Mouse (Mus musculus) monocyte, adult 5-6 weeks (primary cell): ENCODE measurements around the gene Fmo5. TPM values are rescaled to one million over a fixed set of nuclear protein-coding genes. Genes with fewer than 3 reads are reported as not detected.

Experiments
- ATAC-seq: fragments of 153-309, 156-312 bp; replicated peaks from 2 replicates; pipeline ENCODE4 v1.8.0; 2017; ENCODE audit warnings: mild to moderate bottlenecking; ENCODE audit not compliant: low TSS enrichment, insufficient number of reproducible peaks, severe bottlenecking, poor library complexity, low FRiP score
- total RNA-seq: library from RNA; stranded (forward); fragments of 200-1000, 200-491, 200-594 nt; gene quantifications from 3 replicates; pipeline ENCODE4 v1.2.3, GENCODE M21; 2017

The Fmo5 gene
- total RNA-seq, 1 experiment from 2014 or later = 10.1 TPM

DNA sequence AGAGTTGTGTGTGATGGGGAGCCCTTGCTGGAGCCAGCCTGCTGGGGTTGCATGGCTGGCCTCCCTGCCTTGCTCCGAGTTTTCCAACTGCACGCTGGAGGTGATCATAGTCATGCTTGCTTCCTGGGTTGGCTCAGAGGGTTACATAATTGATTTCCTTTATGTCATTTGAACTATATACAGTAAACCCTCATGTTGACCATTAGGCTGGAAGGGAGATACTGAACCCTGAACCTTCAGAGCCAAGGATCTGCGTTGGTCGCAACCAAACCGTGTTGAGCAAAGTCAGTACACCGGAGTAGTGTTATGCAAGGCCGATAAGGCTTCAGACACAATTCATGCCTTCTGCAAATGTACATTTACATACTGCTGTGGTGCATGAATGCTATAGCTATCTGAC lies 711 bp upstream of the Fmo5 start:
- no peak for ATAC-seq

DNA sequence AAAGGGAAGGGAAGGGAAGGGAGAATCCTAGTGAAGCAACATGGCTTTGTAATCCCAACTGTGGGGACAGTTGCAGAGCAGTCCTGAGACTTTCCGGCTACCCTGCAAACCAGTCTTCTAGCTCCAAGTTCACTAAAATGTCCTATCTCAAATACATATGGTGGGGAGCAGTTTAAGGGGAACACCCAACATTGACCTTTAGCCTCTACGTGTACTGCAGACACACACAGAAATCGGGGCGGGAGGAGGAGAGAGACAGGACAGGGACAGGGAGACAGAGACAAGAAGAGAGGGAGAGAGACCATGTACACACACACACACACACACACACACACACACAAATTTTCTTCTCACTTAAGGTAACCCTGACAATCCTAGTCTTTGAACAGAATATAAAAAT lies 1.3 kb downstream of the Fmo5 start:
- ATAC-seq = no peak

DNA sequence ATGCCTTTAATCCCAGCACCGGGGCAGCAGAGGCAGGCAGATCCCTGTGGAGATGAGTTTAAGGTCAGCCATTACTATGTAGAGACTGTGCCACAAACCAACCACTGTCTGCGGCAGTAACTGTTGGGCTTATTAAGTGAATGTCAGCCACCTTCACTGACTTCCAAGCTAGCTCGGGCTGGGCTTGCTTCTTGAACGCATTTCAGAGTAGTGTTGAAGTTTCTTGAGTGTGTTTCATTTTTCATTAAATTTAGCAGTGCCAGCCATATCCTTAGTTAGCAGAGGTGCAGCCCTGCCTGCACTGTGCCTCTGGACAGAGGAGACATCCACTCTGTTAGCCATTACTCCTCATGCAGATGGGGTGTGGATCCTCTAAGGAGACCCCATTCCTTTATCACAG lies 2.1 kb downstream of the Fmo5 start:
- no peak for ATAC-seq

DNA sequence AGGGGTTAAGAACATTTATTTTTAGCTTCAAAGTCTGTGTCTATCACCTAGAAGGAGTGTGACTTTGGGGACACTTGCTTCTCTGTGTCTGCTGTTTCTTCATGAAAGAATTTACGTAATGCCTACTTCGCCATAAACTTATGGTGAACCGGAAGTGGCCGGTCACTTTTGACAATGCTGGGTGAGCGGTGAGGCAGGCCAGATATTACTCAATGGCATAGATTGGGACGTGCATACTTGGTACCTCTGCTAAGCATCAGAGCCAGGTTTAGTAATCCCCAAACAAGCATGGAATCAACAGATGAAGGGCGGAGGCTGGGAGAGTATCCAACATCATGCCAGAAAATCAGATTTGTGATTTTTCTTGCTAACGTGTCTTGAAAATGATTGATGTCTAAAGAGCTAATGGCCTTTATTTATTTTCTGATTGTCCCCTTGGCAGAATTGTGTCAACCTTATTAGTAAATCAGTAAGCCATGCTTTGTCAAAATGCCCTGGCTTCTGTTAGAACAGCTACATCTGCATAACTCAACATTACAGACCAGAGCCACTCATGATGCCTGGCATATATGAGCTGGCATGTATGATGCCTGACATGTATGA lies 2.8 kb downstream of the Fmo5 start:
- ATAC-seq = no peak

DNA sequence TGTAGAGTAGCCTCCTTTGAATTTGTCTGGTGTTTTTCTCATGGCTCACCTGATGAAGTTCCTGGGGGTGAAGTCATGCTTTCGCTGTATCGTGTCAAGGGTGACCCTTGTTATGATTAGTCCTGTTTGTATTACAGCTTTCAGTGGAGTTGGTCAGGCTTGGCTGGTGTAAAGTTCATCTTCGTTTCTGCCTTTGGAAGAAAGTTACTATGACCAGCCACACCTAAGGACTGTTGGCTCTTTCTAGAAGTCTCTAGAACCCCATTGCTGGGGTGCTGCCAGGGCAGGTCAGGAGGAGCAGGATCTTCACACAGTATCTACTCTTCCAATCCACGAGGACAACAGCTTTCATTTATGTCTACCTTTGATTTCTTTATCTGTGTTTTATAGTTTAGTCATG lies 4.9 kb downstream of the Fmo5 start:
- ATAC-seq = no peak

DNA sequence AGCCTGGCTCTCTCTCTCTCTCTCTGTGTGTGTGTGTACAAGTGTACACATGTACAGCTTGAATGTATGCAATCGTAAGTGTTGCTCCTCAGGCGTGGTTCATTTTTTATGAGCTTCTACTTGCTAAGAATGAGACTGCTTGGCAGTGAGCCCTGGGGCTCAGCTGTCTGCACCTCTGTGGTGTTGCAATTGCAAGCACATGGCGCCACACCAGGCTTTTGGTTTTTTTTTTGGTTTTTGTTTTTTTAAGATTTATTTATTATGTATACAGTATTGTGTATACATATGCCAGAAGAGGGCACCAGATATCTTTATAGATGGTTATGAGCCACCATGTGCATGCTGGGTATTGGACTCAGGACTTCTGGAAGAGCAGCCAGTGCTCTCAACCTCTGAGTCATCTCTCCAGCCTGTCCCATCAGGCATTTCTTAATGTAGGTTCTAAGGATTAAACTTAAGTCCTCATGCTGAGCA lies 5.7 kb downstream of the Fmo5 start:
- no peak for ATAC-seq

DNA sequence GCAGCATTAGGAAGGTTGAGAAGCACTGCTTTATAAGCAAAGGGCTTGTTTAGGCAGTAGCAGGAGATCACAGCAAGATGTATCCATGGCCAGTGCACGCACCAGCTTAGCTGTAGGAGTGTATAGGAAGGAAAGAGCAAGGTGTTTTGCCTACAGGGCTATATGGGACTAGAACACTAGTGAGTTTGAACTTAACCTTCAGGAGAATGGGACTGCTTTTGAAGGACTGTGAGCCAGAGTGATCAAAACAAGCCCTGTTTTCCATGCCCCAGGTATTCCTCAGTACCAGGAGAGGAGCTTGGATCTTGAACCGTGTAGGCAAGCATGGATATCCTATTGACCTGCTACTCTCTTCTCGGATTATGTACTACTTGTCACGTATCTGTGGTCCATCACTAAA lies 12.8 kb downstream of the Fmo5 start:
- ATAC-seq = no peak

DNA sequence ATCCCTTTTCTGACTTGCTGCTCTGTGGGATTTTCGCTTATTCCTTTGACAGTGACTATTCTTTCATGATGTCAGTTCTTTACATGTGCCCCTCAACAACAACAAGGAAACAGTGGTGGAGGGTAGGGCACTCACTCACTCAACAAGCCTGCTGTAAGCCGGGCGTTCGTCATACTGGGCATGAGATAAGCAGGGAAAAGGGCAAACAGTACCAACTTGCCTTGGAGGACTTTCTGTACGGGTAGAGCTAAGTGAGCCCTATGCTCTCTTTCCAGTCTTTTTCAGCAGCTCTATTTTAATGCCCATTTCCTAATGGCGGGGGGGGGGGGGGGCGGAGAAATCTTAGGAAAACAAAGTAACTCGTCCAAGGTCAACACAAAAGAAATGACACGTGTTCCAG lies 13.4 kb downstream of the Fmo5 start:
- ATAC-seq = no peak

DNA sequence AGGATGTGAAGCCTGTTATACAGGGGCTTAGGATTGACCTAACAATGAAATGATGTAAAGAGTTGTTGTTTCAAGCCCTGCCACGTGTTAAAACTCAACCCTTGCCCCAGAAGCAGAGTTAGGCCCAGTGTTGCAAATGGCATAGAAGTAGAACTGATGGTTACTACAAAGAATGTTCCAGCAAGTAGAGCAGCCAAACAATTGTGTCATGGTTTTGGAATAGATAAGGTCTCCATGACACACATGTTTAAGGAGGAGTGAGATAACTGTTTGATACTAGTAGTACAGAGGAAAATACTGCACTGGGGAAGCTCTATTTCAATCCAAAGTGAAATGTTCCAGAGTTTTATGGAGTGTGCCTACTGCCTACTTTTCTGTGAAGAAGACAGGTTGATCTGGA lies 19.9 kb downstream of the Fmo5 start:
- ATAC-seq = no peak

DNA sequence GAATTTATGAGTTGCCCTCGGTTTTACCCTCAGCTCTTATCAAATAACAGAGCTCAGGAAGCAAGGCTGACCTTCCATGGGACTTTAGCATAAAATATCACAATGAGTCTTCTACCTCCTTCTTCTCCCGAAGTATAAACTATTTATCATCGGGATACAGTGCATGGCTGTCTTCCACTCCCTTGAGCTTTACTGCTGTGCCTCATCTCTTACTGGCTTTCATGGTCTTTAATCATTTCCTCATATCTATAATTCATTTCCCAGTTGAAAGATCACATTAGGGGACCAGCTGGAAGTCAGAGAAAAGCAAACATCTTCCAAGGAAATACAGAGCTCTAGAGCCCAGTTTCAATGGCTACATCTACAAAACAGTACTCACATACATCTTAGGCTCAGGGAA lies 20.4 kb downstream of the Fmo5 start:
- no peak for ATAC-seq

DNA sequence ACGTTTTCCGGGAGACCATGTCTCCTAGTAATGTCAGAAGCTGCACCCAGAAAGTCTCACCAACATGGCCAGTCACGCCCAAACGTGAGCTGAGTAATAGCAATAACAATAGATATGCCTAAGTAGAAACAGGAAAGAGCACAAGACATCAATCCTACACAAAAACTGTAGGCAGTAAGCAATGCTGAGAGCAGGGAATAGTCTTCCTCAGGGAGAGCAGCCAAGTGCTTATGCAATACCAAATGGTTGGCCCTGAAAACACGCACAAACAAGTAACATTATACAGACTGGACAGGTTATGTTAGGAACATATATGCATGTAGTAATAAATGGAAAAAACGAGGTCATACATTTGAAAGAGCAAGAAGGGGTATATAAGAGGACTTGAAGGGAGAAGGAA lies 20.9 kb downstream of the Fmo5 start:
- ATAC-seq = no peak

DNA sequence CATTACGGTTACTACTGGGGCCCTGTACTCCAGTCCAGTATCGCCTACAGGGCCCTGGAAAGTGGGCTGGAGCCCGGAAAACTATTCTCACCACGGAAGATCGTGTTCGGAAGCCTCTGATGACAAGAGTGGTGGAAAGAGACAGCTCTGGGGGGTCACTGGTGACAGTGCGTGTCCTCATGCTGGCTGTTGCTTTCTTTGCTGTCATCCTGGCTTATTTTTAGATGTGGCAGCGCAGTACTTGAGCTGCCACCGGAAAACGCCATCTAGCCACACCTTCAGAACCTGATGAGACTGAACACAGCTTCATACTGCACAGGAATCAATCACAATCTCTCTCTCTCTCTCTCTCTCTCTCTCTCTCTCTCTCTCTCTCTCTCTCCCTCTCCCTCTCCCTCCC lies 23.0 kb downstream of the Fmo5 start:
- ATAC-seq = no peak

DNA sequence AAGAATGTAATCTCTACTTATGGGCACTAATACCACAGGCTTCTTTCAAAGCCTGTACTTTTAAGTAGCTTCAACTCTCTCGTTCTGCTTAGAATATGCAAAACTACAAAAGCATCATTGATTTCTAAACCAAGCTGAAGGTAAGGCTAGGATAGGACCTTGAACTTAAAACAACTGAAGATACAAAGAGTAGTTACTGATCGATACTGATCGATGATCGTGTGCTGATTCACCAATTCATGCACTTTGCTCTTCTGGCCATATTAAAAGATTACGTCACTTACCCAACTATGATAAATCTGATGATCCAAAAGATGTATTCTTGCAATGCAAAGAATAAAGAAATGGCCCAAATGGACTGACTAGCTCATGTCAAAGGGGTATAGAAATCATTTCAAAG lies 25.2 kb downstream of the Fmo5 start:
- ATAC-seq = no peak

DNA sequence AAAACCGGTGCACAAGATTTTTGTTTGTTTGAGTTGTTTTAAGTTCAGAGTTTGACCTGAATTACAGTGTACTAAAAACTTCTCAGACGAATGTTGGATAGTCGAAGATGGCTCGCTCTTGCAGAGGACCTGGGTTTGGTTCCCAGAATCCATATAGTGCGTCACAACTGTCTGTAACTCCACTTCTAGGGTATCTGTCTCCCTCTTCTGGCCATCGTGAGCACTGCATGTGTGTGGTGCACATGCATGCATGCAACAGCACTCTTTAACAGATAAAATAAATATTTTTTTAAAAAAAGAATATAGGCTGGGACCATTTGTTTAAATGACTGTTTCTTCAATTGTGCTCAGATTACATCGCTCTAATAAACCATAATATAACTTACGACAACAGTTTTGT lies 26.3 kb downstream of the Fmo5 start:
- no peak for ATAC-seq

DNA sequence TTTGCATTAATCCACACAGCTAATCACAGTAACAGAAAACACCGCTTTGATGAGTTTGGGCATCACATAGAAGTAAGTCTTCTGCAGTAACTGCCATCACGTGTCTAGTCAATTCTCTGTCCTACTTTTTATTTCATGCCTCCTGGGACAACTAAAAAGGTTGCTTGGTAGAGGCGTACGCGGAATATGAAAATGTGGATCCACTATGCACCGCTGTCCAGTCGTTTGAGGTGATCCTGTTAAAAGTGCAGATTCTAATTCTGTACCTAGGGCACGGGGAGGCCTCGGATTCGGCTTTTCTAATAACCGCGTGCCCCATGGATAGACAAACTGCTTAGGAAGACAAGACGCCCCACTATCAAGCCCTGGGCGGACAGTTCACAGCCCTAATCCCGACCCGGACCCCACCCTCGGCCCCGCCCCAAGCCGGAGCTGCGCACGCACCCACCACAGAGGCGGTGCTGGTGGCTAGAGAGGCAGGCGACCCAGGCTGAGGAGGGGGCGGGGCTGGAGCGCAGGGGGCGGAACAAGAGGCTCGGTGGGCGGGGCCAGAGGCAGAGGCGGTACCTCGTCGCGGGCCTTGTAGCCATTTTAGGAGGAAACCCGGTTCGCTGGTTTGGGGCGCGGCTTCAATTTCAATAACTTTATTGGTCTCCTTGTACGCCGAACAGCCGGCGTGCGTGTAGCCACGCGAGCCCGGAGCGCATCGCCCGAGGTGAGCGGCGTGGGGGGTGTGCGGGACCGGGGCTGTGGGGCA lies 29.2 kb downstream of the Fmo5 start, which contains the start of gene Prkab2:
Gene Prkab2, plus strand, starts transcription at position 539 of the 757 bp plus-strand sequence.
- ATAC-seq = peak; percentile 92

DNA sequence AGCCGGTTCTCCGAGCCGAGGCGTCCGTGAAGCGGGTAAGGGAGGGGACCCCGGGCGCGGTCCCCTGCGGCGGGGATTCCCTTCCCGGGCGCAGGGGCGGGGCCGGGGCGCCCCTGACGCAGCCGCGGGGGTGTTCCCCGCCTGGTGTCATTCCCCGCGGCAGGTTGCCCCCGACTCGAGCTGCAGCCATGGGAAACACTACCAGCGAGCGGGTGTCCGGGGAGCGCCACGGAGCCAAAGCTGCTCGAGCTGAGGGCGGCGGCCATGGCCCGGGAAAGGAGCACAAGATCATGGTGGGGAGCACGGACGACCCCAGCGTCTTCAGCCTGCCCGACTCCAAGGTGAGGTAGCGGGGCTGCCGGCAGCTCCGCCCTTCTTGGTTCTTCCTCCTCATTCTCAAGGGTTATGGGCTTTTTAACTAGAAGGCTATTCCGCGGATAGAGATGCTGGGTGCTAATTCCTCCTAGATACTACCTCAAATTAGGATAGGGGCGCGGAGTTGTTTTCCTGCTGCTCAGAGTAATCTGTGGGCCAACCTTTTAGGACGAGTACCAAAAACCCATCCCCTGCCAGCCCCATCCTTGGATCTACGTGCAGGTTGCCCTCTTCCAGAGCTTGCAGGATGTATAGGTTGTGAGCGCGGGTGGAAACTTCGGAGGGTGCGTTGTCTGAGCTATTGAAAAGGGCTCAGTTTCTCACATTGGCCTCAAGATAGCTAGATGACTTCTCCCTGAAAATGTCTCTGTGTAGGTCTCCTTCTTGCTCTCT lies 30.0 kb downstream of the Fmo5 start:
- no peak for ATAC-seq

DNA sequence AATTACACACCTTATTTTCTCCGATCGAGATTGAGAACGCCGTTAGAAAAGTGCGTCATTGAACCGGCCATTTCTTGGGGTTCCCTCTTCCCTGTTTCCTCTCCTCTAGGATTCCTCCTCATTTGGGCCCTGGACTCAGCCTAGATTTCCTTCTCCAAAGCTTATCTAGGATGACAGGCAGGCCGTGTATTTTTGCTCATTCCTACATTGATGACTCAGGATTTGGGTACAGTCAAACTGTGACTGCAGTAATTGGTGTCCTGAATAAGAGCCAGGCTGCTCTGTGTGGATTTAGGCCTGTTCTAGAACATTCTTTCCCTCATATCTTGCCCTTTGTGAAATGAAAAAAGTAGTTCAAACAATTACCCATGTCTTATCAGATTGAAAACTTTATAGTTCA lies 31.1 kb downstream of the Fmo5 start:
- ATAC-seq = no peak

DNA sequence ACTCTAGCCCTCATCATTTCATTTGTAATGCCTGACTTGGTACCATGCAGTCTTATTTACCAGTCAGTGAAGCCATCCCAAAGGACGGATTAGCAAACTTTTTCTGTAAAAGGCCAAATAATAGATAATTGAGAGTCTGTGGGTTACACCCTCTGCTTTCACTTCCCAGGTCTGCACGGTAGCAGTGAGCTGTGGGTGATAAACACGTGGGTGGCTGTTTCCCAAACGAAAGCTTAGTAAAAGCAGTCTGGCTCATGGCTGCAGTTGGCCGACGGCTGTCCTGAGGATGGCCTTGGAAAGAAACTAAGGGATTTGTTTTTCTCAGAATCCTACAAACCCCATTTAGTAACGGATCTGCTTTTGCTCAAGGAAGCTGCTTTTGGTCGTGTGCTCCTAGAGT lies 32.6 kb downstream of the Fmo5 start:
- peak; percentile 57 for ATAC-seq

DNA sequence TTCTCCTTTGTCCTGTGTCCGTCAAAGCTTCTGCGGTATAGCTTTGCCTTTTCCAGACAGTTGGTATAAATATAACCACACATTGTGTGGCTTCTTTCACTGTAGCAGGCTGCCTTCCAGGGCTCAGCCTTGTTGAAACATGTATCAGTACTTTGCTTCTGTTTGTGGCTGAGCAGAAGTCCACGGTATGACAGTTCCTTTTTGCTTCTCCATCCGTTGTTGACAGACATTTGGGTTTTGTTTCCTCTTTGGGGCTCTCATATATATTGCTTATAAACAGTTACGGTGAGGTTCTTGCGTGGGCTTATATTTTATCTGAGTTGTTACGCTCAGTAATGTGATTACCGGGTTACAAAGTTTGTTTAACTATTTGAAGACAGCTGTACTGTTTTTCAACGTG lies 36.9 kb downstream of the Fmo5 start:
- peak; percentile 31; the same call in 1 of the 2 replicates for ATAC-seq

DNA sequence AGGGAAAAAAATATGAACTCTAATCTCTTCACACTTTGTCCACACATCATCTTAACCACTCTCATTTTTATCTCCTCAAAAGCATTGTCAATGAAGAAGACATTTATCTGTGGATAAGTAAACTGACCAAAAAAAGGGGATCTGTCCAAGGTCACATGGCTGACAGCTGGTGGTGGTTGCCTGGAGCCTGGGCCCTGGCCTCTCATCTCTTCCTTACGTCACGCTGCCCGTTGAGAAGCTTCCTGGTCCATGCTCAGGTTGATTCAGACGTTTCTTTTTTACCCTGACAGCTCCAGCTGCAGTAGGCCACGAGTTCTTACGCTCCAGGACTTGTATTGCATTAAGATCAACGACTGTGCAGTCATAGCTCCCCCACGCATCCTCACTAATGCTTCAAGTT lies 37.5 kb downstream of the Fmo5 start:
- no peak for ATAC-seq
